Mouse (Mus musculus) thymus, postnatal 36 days (tissue): ENCODE results near the gene Fgr.
"Not testable (repeated sequence)": the region's sequence is repeated elsewhere in the genome, so short reads cannot be mapped to it uniquely, and the experiment has no call there.

ENCODE experiments used
- DNase-seq, 2 experiments: peaks; one replicate each; pipeline ENCODE4 v3.0.0; 2022; ENCODE audit warnings: mixed read lengths in 2 of 2

Gene Fgr

GRCm38 (mm10) chr4:132993553-132993952 lies 19.7 kb downstream of the Fgr start:
- no peak for DNase-seq

- no peak for DNase-seq
Observed at GRCm38 (mm10) chr4:132997469-132998237, 23.8 kb downstream of the Fgr start.

GRCm38 (mm10) chr4:133002896-133003295 lies 29.0 kb downstream of the Fgr start:
- DNase-seq = no peak

DNA sequence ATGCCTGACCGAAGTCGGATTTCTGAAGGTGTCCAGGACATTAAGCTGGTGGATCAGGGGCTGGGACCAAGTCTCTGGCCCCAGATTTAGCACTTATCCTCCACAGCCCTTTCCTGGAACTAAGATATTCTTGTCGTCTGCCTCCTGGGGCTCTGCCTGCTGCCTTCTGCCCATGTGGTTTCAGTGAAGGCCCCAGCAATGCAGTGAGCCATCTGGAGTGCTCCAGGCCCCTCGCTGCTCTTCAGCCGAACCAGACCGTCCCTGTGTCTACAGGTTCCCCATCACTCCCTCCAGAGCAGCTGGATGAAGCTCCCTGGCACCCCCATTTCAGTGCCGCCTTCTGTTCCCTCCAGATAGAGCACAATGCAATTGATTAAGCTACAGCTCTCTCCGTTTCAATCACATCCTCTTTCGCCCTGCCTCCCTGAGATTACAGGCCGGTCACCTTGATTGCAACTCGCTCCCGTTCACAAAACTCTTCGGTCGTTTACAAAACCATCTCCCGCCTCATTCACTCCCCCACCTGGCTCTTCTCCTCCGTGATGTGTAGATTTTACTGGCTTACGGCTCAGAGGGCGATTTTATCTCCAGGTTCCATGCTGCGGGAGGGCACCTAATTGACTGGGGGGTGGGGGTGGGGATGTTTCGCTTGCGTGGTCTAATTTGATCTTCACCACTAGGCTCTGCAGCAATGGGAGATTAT lies 29.6 kb downstream of the Fgr start:
- DNase-seq = no peak

DNA sequence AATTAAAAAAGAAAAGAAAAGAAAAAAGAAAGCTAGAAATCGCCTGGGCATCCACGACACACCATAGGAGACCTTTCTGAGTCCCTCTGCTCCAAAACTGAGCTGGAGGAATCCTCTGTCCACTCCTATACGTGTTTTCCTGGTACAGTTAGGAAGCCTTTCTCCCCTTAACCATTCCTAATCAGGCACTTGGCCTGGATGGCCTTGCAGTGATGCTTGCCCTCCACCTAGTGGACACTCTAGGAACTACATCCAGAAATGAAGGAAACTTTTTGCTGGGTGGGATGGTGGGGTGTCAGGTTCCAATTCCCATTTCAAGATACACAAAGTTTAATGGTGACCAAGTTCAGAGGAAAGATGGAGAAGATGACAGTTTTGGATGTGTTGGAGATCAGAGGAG lies 31.3 kb downstream of the Fgr start:
- DNase-seq = peak; percentile 71 to 72

DNA sequence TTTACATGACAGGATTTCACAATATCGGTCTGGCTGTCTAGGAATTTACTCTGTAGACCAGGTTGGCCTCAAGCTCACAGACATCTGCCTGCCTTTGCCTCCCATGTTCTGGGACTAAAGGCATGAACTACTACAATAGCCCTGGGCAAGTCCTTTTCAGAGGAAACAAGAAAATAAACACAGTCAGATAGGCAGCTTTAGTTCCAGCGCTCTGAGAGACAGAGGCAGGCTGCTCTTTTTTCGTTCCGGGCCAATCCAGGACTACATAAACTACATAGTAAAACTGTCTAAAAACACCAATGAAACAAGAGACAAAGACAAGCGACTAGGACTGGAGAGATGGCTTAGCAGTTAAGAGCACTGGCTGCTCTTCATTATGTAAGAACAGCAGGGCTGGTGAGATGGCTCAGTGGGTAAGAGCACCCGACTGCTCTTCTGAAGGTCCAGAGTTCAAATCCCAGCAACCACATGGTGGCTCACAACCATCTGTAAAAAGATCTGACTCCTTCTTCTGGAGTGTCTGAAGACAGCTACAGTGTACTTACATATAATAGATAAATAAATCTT lies 32.1 kb downstream of the Fgr start:
- not testable (repeated sequence) for DNase-seq

DNA sequence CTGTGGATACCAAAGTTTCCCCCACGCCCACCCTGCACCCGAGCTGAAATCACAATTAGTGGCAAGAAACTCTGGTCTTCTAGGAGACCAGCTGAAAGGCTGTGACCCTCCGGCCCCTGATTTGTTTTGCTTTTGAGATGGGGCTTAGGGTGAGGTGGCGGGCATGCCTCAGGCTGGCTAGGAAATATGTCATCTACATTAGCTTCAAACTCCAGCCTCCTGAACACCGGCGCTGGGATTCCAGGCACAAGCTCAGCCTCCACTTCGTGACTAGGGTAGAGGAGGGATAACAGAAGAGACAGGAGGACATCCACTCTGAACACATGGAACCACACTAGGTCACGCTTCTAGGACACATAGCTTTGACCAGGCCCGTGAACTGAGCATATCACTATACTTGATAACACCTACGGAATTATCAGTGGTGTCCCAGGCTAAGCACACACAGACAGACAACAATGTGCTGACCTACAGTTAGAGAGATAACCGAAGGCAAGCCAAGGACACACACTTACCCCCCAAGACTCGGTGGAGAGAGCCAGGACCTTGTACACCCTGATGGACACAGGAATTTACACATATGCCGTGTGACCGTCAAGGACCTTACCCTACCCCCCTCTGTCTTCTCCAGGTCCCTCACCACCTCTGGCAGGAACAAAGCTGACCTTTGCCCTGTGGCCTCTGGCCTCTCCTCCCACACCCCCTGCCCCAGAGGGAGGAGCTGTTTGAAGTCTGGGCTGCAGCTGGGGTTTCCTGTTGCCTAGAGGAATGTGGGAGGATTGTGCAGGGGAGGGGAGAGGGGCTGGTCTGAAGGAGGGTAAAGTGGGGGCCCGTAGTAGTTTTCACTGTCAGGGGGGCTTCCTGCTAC lies 33.9 kb downstream of the Fgr start:
- peak in 1 of 2 experiments; percentile 41 for DNase-seq

DNA sequence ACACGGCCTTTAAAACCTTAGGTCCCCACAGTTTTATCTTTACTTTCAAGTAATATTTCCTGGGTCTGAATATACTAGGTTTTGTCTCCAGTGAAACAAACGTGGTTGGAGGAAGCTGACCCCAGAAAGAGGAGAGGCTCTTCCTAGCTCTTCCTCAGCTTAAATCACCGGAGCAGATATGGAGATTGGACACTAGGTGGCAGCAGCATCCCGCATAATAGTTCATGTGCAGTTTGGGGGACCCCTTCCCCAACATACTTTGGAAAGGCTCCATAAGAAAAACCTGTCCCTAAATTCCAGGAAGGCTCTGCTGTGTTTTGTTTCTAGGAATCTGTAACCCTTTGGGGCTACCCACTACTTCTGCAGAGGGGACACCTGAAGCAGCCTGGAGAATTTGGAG lies 35.2 kb downstream of the Fgr start:
- peak; percentile 68 to 71 for DNase-seq

- DNase-seq = no peak
Observed at GRCm38 (mm10) chr4:133009676-133010075, 35.8 kb downstream of the Fgr start.

DNA sequence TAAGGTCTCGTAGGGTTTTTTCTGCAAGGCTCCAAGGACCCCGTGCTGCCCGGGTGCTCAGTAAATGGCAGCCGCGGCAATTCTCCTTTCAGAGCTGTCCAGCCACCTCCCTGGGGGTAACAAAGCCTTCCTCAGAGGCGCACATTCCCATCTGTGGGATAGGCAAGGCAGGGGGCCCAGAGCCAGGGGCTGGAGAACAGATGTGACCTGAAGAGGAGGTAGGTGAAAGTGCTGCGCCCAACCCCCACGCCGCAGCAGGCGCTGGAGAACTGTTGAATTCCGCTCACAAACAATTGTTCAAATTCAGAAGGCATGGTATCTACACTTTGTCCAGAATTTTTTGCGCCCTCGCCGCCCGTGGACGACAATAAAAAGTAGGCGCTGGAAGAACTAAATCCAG lies 36.7 kb downstream of the Fgr start:
- DNase-seq = peak; percentile 46 to 59

GRCm38 (mm10) chr4:133011028-133011820 lies 37.3 kb downstream of the Fgr start, which contains the start of gene Ahdc1:
Gene Ahdc1, plus strand, starts transcription at chr4:133011260.
- peak; percentile 93 to 96 for DNase-seq

- DNase-seq = peak; percentile 64 to 78
Observed at GRCm38 (mm10) chr4:133011821-133012775, 38.2 kb downstream of the Fgr start.

GRCm38 (mm10) chr4:133012776-133013265 lies 38.9 kb downstream of the Fgr start:
- DNase-seq = peak; percentile 51 to 67

- DNase-seq = peak; percentile 39 to 66
Observed at GRCm38 (mm10) chr4:133013266-133013891, 39.5 kb downstream of the Fgr start.

DNA sequence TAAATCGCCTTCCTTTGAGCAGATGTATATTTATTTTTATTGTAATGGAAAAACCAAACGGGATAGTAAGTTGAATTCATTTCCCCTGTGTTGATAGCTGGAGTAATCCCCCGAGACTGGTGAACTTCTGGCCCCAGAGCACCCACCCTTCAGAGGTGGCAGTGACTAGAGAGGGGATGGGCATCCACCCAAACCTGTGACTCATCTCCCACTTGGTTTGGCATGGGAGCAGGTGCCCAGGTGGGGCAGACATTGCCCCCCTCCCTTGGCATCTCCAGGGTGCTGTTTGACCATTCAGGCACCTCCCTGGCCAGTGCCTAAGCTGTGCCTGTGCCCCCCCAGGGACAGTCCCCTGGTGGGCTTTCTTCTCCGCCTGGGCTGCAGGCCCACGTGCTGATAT lies 40.2 kb downstream of the Fgr start:
- peak in 1 of 2 experiments; percentile 27 for DNase-seq

- no peak for DNase-seq
Observed at GRCm38 (mm10) chr4:133014896-133015709, 41.2 kb downstream of the Fgr start.

DNA sequence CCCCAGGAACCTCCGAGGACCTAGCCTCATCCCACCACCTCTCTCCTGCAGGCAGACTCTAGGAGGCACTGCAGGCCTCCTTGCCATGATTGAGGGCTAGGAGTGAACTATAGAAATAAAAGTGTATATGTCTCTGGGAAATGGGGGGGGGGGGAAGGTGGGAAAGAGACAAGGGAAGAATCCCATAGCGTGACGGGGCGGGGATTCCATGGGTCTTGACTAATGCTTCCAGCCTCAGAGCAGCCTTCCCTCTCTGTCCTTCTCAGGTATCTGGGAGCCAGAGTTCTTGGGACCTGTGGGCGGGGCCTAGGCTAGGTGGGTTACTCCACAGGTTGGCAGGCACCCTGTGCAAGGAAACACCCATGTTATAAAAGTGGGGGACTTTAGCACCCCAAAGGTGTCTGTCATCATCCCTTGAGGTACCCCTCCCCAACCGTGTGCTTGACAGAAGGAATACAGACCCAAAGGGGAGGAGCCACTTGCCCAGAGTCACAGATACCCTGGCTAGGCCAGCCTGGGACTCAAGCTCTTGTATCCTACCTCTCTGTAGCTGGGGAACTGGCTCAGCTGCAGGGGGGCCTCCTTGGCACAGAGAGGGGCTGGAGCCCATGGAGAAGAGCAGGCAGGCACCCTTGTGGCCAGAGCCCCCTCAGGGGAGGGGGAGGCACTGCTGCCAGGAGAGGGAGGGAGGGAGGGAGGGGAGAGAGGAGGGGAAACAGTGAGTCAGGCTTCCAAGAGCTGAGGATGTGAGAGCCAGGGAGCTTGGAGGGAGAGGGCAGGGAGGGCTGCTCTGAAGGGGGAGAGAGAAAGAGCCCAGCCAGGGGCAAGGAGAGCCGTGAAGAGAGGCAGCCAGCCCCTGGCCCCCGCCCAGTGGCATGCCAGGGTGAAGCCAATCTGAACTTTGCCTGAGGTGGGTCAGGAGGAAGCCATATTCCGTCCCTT lies 42.1 kb downstream of the Fgr start:
- DNase-seq = peak in 1 of 2 experiments; percentile 35
